Mouse (Mus musculus): ENCODE results near the gene Tbl3.

- TF ChIP-seq POLR2A (IDR thresholded peaks at IDR 0.05; ENCODE audit: control insufficient read depth in 1 of 2, insufficient read depth in 1 of 2, low read depth in 1 of 2, low read length in 2 of 2, poor library complexity in 1 of 2) (no peak), ETS1 (IDR thresholded peaks at IDR 0.05; ENCODE audit: low read depth, low read length) (no peak), BHLHE40 (IDR thresholded peaks at IDR 0.05; ENCODE audit: borderline replicate concordance, low read depth, low read length) (no peak), MAX (IDR thresholded peaks at IDR 0.05; ENCODE audit: low read length) (no peak), UBTF (IDR thresholded peaks at IDR 0.05; ENCODE audit: borderline replicate concordance, insufficient read depth, low read depth, low read length) (no peak), CTCF (IDR thresholded peaks at IDR 0.05 in 2 of 3, conservative IDR thresholded peaks at IDR 0.05 in 1 of 3; ENCODE audit: control insufficient read depth in 1 of 3, insufficient read depth in 1 of 3, low read depth in 2 of 3, low read length in 3 of 3, poor library complexity in 1 of 3, severe bottlenecking in 1 of 3) (no peak), SMC3 (IDR thresholded peaks at IDR 0.05; ENCODE audit: low read depth, low read length) (no peak), EP300 (IDR thresholded peaks at IDR 0.05; ENCODE audit: low read depth in 1 of 2, low read length in 2 of 2) (no peak), TCF12 (IDR thresholded peaks at IDR 0.05; ENCODE audit: low read depth, low read length) (no peak), MYC (IDR thresholded peaks at IDR 0.05; ENCODE audit: low read depth, low read length) (no peak), MAFK (IDR thresholded peaks at IDR 0.05; ENCODE audit: borderline replicate concordance, low read depth, low read length) (no peak), USF1 (IDR thresholded peaks at IDR 0.05; ENCODE audit: low read depth, low read length) (no peak), RAD21 (IDR thresholded peaks at IDR 0.05; ENCODE audit: low read depth, low read length) (no peak)
Observed at GRCm38 (mm10) chr17:24689251-24690081, 18.0 kb downstream of the Tbl3 start, which contains the start of gene Syngr3.

Measured in MEL (cell line).